Mouse (Mus musculus): ENCODE measurements around the gene Sfmbt1.

GRCm38 (mm10) chr14:30736413-30736812, 21.8 kb downstream of the Sfmbt1 start:
- no peak for TF ChIP-seq CTCF (conservative IDR thresholded peaks at IDR 0.05; ENCODE audit: low read length)
- TF ChIP-seq POU5F1 (IDR thresholded peaks at IDR 0.05; ENCODE audit: borderline replicate concordance, low read length) = no peak
- no peak for TF ChIP-seq NANOG (IDR thresholded peaks at IDR 0.05; ENCODE audit: borderline replicate concordance, low read length)
